Mouse (Mus musculus) ES-Bruce4 (cell line): ENCODE measurements around the gene Atxn1. TPM values are rescaled to one million over a fixed set of nuclear protein-coding genes. Genes with fewer than 3 reads are reported as not detected.

Experiments used
- H3K27ac ChIP-seq: 2 replicates; pipeline ENCODE4 v1.5.1; 2012; ENCODE audit warnings: low read length, inconsistent platforms; ENCODE audit not compliant: insufficient read depth
- H3K27me3 ChIP-seq: 2 replicates; pipeline ENCODE4 v1.6.1; 2012; ENCODE audit warnings: mild to moderate bottlenecking, low read length, inconsistent platforms; ENCODE audit not compliant: control insufficient read depth, poor library complexity, insufficient read depth, severe bottlenecking
- H3K36me3 ChIP-seq: 2 replicates; pipeline ENCODE4 v1.6.1; 2012; ENCODE audit warnings: inconsistent platforms, mild to moderate bottlenecking, low read length, moderate library complexity; ENCODE audit not compliant: control insufficient read depth, poor library complexity, insufficient read depth, severe bottlenecking
- H3K4me1 ChIP-seq: one replicate; pipeline ENCODE4 v1.8.1; 2011; ENCODE audit warnings: low read length; ENCODE audit not compliant: control insufficient read depth, insufficient read depth
- H3K4me3 ChIP-seq: 2 replicates; pipeline ENCODE4 v1.5.1; 2011; ENCODE audit warnings: low read depth, mild to moderate bottlenecking, low read length
- H3K9ac ChIP-seq: 2 replicates; pipeline ENCODE4 v1.6.1; 2012; ENCODE audit warnings: low read depth, mild to moderate bottlenecking, inconsistent platforms; ENCODE audit not compliant: poor library complexity, severe bottlenecking
- H3K9me3 ChIP-seq: replicated peaks from 2 replicates; pipeline ENCODE4 v1.6.1; 2012; ENCODE audit warnings: mild to moderate bottlenecking, low read length, inconsistent platforms; ENCODE audit not compliant: control insufficient read depth, poor library complexity, insufficient read depth, severe bottlenecking
- CTCF ChIP-seq: IDR thresholded peaks from one replicate; pipeline ENCODE4 v1.8.1; 2011; ENCODE audit warnings: low read depth, low read length
- EP300 ChIP-seq: IDR thresholded peaks from 2 replicates; pipeline ENCODE4 v1.6.1; 2011; ENCODE audit warnings: low read depth, low read length; ENCODE audit not compliant: insufficient read depth
- POLR2A ChIP-seq: IDR thresholded peaks from one replicate; pipeline ENCODE4 v1.8.1; 2011; ENCODE audit warnings: low read length; ENCODE audit not compliant: insufficient read depth
- polyA plus RNA-seq: library from polyadenylated mRNA; stranded (reverse); fragments of >200 nt; gene quantifications from 2 replicates; pipeline ENCODE4 v1.2.4, GENCODE M21; 2011; ENCODE audit warnings: low read depth; ENCODE audit not compliant: missing spikeins, insufficient read depth, insufficient read length

Gene Atxn1
- polyA plus RNA-seq, 1 experiment, result 10.1 TPM

DNA sequence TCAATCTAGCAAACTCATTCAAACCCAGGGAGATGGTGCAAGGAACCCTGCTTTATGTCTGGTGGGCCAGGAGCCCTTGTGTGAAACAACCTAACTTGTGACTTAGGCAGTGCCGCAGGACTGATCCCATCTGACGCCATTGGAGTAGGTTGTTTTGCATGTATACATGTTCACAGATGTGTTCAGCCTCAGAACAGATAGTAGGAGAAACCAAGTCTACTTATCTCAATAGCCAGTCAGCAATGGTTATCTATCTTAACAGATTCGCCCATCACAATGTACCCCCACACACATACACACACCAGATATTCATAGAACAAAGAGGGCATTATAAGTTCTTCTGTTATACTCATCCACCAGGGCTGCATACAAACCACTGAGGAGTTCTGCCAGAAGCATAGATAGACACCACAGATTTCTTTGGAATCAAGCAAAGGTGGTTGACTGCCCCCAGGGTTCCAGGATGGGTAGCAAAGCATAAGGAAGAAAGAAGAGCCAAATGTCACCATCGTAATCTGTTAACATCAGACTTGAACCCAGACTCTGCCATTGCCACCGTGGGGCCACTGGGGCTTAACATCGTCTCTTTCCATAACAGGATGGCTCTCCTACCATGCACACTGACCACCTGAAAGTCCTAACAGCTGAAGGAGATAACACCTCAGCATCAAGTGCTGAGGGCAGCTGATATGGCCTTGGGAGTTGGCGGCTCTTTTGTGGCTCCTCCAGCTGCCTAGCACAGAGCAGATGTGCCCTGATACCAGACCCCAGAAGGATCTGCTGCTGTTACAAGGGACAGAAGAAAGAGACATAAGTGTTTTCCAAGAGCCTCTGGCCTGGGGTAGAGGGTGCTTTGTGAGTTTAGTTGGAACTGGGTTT is 115.4 kb downstream of the Atxn1 start:
- no peak overlapping the region for H3K4me3 ChIP-seq
- no peaks in the 10 kb centered on the region for H3K27me3 ChIP-seq
- no peak overlapping the region for H3K27ac ChIP-seq
- no peaks in the 10 kb centered on the region for H3K36me3 ChIP-seq
- no peak overlapping the region for H3K9ac ChIP-seq
- H3K9me3 ChIP-seq, result no peaks in the 10 kb centered on the region
- no peaks in the 10 kb centered on the region for H3K4me1 ChIP-seq
- TF ChIP-seq POLR2A, result no peak
- TF ChIP-seq EP300, result no peak
- TF ChIP-seq CTCF, result no peak

DNA sequence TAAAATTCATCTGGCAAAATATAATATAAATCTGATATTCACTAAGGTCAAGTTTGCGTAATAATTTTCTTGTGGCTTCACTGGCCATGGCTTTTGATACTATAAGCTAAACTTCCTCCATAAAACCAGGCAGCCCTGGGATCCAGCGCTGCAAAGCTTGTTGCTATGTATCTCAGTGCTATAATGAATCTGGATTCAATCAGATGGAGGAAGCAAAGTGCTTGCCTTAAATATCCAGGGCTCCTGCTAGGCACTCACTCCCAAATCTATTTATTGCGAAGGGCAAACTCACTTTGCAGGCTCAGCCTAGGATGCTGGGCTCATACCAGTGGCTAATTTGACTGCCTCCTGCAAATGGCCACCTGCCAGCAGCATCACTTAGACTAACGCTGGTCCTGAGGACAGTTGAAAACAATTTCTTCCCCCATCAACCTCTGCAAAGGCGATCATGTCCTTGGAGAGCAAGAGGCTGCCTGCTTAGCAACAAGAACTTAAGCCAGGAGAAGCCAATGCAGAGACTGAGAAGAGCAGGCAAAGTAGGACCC is 122.2 kb downstream of the Atxn1 start:
- Histone ChIP-seq H3K36me3 (no peaks in the 10 kb centered on the region), H3K27ac (no peak overlapping the region), H3K4me3 (no peak overlapping the region), H3K27me3 (no peaks in the 10 kb centered on the region), H3K4me1 (no peaks in the 10 kb centered on the region), H3K9me3 (no peaks in the 10 kb centered on the region), H3K9ac (no peak overlapping the region)
- TF ChIP-seq EP300, result no peak
- TF ChIP-seq POLR2A, result no peak
- no peak for TF ChIP-seq CTCF

DNA sequence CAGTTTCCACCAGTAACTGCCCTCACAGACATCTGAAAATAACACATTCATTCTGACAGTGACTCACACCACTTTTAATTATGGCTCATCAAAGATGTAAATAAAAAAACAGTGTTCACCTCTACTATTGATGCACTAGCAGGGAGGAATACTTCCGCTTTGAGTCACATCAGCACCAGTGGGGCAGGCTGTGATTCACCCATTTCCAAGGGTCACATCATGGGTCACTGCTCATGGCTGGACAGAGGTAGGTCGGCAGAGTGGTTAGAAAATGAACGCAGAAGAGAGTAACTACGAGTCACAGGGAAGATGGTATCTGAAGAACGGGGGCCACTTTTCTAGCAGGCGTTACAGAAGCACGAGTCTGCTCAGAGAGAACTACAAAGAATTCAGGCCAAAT is 124.9 kb downstream of the Atxn1 start:
- Histone ChIP-seq H3K27ac (no peak overlapping the region), H3K4me1 (no peaks in the 10 kb centered on the region), H3K9me3 (no peaks in the 10 kb centered on the region), H3K36me3 (no peaks in the 10 kb centered on the region), H3K4me3 (no peak overlapping the region), H3K9ac (no peak overlapping the region), H3K27me3 (0 out of 2 replicates have a peak, but pooled peaks cover 2% of the 10 kb centered on the region)
- TF ChIP-seq CTCF (no peak), EP300 (no peak), POLR2A (no peak)

DNA sequence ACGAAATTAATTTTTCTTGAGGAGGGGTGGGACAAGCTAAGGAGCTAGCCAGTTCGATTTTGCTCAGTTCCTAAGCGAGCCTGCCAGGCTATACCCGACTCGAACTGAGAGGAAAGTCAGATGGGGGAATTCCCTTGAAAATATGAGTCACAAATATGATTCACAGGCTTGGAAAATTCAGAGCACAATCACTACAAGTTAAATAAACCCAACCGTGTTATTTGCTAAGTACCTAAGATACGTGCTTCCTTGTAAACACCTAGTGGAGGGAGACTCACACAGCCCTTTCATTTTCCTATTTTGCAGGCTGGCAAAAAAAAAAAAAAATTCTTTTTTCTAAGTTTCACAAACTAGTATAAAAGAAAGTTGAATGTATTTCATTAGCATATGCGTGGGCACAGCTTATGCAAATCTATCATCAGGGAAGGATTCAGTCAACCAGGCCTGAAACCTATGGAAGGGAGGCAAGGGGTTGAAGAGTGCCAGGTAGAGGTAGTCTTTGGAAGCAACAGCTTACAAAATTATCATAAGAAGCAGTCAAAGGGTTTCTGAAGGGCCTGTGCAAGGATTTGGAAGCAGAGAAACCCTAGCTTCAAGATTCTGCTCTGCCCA is 127.1 kb downstream of the Atxn1 start:
- Histone ChIP-seq H3K9me3 (no peaks in the 10 kb centered on the region), H3K36me3 (no peaks in the 10 kb centered on the region), H3K27ac (no peak overlapping the region), H3K9ac (no peak overlapping the region), H3K4me1 (no peaks in the 10 kb centered on the region), H3K27me3 (0 out of 2 replicates have a peak, but pooled peaks cover 2% of the 10 kb centered on the region), H3K4me3 (no peak overlapping the region)
- TF ChIP-seq EP300, result no peak
- TF ChIP-seq POLR2A, result no peak
- TF ChIP-seq CTCF, result no peak

DNA sequence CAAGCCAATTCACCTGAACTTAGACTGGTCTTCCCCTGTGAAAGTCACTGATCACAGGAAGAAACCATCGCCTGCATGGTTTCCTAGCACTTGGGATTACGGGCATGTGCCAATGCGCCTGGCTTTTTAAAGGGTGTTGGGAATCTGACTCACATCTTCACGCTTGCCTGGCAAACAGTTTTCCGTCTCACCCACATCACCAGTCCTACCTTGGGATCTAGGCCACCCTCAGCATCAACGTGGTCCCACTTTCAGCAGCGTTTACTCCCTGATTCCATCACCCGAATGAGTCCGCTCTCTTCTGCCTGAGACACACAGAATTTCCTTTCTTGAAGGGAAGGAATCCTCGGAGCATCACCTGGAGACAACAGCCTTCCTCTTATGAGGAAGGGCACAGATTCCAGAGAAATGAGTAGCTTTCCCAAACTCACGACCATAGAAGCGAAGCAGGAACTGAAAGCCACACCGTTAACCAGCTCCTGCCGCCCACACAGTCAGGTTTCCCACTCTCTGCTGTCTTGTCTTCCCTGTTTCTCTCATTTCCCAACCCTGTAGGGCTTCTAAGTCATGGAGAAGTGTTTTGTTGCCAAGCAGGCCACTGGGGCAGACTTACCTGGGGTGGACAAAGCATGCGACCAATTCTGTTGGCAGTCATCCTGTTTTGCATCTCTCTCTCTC is 128.3 kb downstream of the Atxn1 start:
- Histone ChIP-seq H3K4me1 (no peaks in the 10 kb centered on the region), H3K4me3 (no peak overlapping the region), H3K27me3 (0 out of 2 replicates have a peak, but pooled peaks cover 2% of the 10 kb centered on the region), H3K36me3 (no peaks in the 10 kb centered on the region), H3K27ac (no peak overlapping the region), H3K9me3 (no peaks in the 10 kb centered on the region), H3K9ac (no peak overlapping the region)
- no peak for TF ChIP-seq CTCF
- no peak for TF ChIP-seq POLR2A
- TF ChIP-seq EP300, result no peak

DNA sequence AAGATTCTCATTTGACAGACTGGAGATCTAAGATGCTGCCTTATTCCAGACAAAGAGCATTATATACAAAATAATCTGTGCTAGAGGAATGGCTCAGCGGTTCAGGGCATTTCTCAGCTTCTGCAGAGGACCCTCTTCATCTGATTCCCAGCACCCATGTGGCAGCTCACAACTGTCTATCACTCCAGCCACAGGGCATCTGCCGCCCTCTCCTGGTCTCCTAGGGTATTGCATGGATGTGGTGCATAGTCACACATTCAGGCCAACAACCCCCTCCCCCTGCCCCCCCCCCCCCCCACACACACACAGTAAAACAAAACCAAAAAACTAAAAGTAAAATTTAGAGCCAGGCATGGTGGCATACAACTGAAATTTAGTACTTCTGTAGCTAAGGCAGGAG is 130.5 kb downstream of the Atxn1 start:
- no peaks in the 10 kb centered on the region for H3K36me3 ChIP-seq
- no peak overlapping the region for H3K27ac ChIP-seq
- 0 out of 2 replicates have a peak, but pooled peaks cover 2% of the 10 kb centered on the region for H3K27me3 ChIP-seq
- H3K4me1 ChIP-seq, result no peaks in the 10 kb centered on the region
- H3K9ac ChIP-seq, result no peak overlapping the region
- no peak overlapping the region for H3K4me3 ChIP-seq
- TF ChIP-seq POLR2A, result no peak
- peak; percentile 46 for TF ChIP-seq CTCF
- no peaks in the 10 kb centered on the region for H3K9me3 ChIP-seq
